Mouse (Mus musculus) layer of hippocampus, adult 6 months (tissue): ENCODE data around the gene Rnd3. TPM values are rescaled to one million over a fixed set of nuclear protein-coding genes. Genes with fewer than 3 reads are reported as not detected.

Experiments used
- long read RNA-seq, 2 experiments: library from polyadenylated mRNA; unstranded; transcript quantifications; one replicate each; pipeline ENCODE4 v2.0.0; 2019 to 2020
- polyA plus RNA-seq: library from polyadenylated mRNA; unstranded; fragments of <200 nt; fragmentation: Nextera tagmentation; gene quantifications from 2 replicates; pipeline ENCODE4 v1.2.3, GENCODE M21; 2021

Rnd3 gene
- polyA plus RNA-seq = 8.2 and 8.6 TPM in 2 replicates
- long read RNA-seq, experiment 1, transcript Rnd3-201 (5 exons, 2,828 nt) = major isoform, 14 of 19 reads
- long read RNA-seq, experiment 1, partial matches to known transcripts = 1 of 19 reads
- long read RNA-seq, experiment 1, other reads (novel, unspliced or antisense) = 4 of 19 reads
- long read RNA-seq, experiment 2, transcript Rnd3-201 (5 exons, 2,828 nt) = major isoform, 54 of 63 reads
- long read RNA-seq, experiment 2, partial matches to known transcripts = 6 of 63 reads
- long read RNA-seq, experiment 2, other reads (novel, unspliced or antisense) = 3 of 63 reads

GRCm38 (mm10) chr2:51148975-51149374 is at the start of gene Rnd3:
Gene Rnd3, minus strand, starts transcription at chr2:51149111.

